Mouse (Mus musculus) heart, embryonic 10.5 days (tissue): ENCODE data around the gene Kank1. TPM values are rescaled to one million over a fixed set of nuclear protein-coding genes. Genes with fewer than 3 reads are reported as not detected.

ENCODE experiments used
- DNase-seq: peaks from one replicate; pipeline ENCODE4 v3.0.0-alpha.2; 2017; ENCODE audit warnings: low spot score
- H3K27ac ChIP-seq: fragments of 300-500 bp; sonication (generic); 2 replicates; pipeline ENCODE4 v1.5.1; 2016; ENCODE audit warnings: mild to moderate bottlenecking
- H3K27me3 ChIP-seq: fragments of 300-500 bp; sonication (generic); 2 replicates; pipeline ENCODE4 v1.6.1; 2016; ENCODE audit warnings: mild to moderate bottlenecking; ENCODE audit not compliant: poor library complexity, insufficient read depth, severe bottlenecking
- H3K36me3 ChIP-seq: fragments of 300-500 bp; sonication (generic); 2 replicates; pipeline ENCODE4 v1.6.1; 2016; ENCODE audit warnings: mild to moderate bottlenecking, moderate library complexity
- H3K4me1 ChIP-seq: fragments of 300-500 bp; sonication (generic); 2 replicates; pipeline ENCODE4 v1.6.1; 2016; ENCODE audit warnings: mild to moderate bottlenecking
- H3K4me3 ChIP-seq: fragments of 300-500 bp; sonication (generic); 2 replicates; pipeline ENCODE4 v1.5.1; 2016; ENCODE audit warnings: mild to moderate bottlenecking, moderate library complexity
- H3K9me3 ChIP-seq: fragments of 300-500 bp; sonication (generic); 2 replicates; pipeline ENCODE4 v1.6.1; 2016; ENCODE audit warnings: mild to moderate bottlenecking, moderate library complexity
- WGBS: fragments of 180-500 bp; shearing (Covaris S2); methylation state at CpG from one replicate; pipeline ENCODE4 v1.1.7; 2016; 5-methylcytosine and 5-hydroxymethylcytosine counted together
- polyA plus RNA-seq: library from polyadenylated mRNA; unstranded; fragments of >200 nt; fragmentation: Nextera tagmentation; extraction: Ambion mirVana; gene quantifications from 2 replicates; pipeline ENCODE4 v1.2.1, GENCODE M21; 2016

The Kank1 gene
- polyA plus RNA-seq, 1 experiment from 2014 or later: 49.2 TPM

DNA sequence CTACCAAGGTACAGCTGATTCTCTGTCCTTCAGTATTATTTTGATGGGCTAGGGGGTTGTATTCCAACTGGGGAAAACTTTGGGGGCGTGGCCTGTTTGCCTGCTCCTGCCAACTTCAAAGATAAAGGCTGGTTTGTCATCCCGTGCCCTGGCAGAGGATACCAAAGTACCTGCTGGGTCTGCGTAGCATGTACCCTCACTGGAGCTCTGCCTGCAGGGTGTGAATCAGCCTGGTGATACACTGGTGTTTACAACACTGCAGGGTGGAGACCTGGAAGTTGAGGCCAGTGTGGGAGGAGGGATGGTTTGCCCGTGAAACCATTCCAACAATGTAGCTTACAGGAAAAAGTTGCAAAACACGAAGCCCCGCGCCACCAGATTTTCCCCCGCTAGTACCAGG is 149.2 kb downstream of the Kank1 start:
- Histone ChIP-seq H3K36me3 (peaks cover 8% of the 10 kb centered on the region; the same call in 1 of the 2 replicates), H3K27ac (peak overlapping the region; percentile 81), H3K9me3 (no peaks in the 10 kb centered on the region), H3K4me1 (peaks cover 79% of the 10 kb centered on the region), H3K4me3 (no peak overlapping the region), H3K27me3 (no peaks in the 10 kb centered on the region)
- DNase-seq: no peak
- 42% methylated on average over 8 of the region's 8 CpGs for WGBS

- no peak overlapping the region for H3K4me3 ChIP-seq
- DNase-seq: no peak
- 58% methylated on average over 16 of the region's 16 CpGs for WGBS
- H3K27ac ChIP-seq: peak overlapping the region; percentile 81; the same call in 1 of the 2 replicates
- no peaks in the 10 kb centered on the region for H3K9me3 ChIP-seq
- H3K4me1 ChIP-seq: peaks cover 71% of the 10 kb centered on the region
- peaks cover 6% of the 10 kb centered on the region; the same call in 1 of the 2 replicates for H3K36me3 ChIP-seq
- H3K27me3 ChIP-seq: no peaks in the 10 kb centered on the region
These were observed 150.1 kb downstream of the Kank1 start for GRCm38 (mm10) chr19:25386679-25387470.

- Histone ChIP-seq H3K4me1 (peaks cover 63% of the 10 kb centered on the region), H3K27ac (peak overlapping the region; percentile 81; the same call in 1 of the 2 replicates), H3K27me3 (no peaks in the 10 kb centered on the region), H3K4me3 (no peak overlapping the region), H3K36me3 (peaks cover 6% of the 10 kb centered on the region; the same call in 1 of the 2 replicates), H3K9me3 (no peaks in the 10 kb centered on the region)
- 86% methylated on average over 18 of the region's 18 CpGs for WGBS
- no peak for DNase-seq
These were observed 151.1 kb downstream of the Kank1 start for GRCm38 (mm10) chr19:25387902-25388301.

DNA sequence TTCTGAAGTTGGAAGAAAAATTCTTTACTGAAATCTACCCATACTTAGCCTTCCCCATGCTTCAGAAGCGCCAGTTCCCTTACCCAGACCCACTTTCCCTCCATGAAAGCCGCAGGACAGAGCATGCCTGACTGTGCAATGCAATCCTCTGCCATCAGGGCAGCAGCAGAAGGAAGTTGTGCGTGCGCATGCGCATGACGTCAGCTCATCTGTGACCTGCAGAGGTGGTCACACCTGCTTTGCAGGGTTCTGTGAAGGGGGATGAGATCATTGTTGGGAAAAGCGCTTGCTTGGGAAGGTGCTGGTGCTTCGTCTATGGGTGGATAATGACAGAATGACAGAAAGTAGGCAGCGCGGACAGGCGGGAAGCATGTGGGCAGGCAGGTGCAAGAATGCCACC is 155.4 kb downstream of the Kank1 start:
- H3K27ac ChIP-seq: no peak overlapping the region
- H3K4me1 ChIP-seq: peaks cover 38% of the 10 kb centered on the region
- H3K36me3 ChIP-seq: peaks cover 6% of the 10 kb centered on the region; the same call in 1 of the 2 replicates
- H3K27me3 ChIP-seq: no peaks in the 10 kb centered on the region
- no peak overlapping the region for H3K4me3 ChIP-seq
- no peak for DNase-seq
- 87% methylated on average over 11 of the region's 11 CpGs for WGBS
- H3K9me3 ChIP-seq: no peaks in the 10 kb centered on the region

DNA sequence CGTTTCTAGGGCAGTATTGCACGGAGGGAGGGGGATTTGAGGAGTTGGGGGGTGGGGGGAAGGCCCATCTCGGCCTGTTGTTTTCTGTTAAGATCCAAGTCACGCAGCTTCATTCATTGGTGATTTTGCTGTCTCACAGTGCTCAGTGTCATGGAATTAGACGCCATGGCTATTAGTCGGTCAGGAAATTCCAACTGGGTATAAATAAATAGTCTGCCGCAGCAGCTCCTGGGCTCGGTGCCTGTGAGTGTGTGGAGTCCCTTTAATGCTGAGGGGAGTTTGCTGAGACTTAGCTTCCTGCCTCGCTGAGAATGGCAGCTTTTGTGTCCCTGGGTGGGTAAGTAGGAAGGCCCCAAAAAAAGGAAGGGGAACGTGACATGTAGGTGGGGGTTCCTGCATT is 158.3 kb downstream of the Kank1 start:
- peak overlapping the region; percentile 3 for H3K4me3 ChIP-seq
- peak overlapping the region; percentile 78 for H3K27ac ChIP-seq
- H3K4me1 ChIP-seq: peaks cover 35% of the 10 kb centered on the region
- WGBS: 33% methylated on average over 10 of the region's 10 CpGs
- DNase-seq: no peak
- H3K36me3 ChIP-seq: no peaks in the 10 kb centered on the region
- H3K27me3 ChIP-seq: no peaks in the 10 kb centered on the region
- no peaks in the 10 kb centered on the region for H3K9me3 ChIP-seq

- DNase-seq: no peak
- no peak overlapping the region for H3K4me3 ChIP-seq
- no peaks in the 10 kb centered on the region for H3K27me3 ChIP-seq
- no peaks in the 10 kb centered on the region for H3K9me3 ChIP-seq
- 95% methylated on average over 6 of the region's 6 CpGs for WGBS
- H3K27ac ChIP-seq: peak overlapping the region; percentile 10; the same call in 1 of the 2 replicates
- H3K4me1 ChIP-seq: peaks cover 51% of the 10 kb centered on the region
- no peaks in the 10 kb centered on the region for H3K36me3 ChIP-seq
These were observed 160.0 kb downstream of the Kank1 start for GRCm38 (mm10) chr19:25396709-25397266.

- Histone ChIP-seq H3K36me3 (no peaks in the 10 kb centered on the region), H3K27me3 (no peaks in the 10 kb centered on the region), H3K4me1 (peaks cover 53% of the 10 kb centered on the region), H3K4me3 (peak overlapping the region; percentile 27), H3K27ac (peak overlapping the region; percentile 86), H3K9me3 (no peaks in the 10 kb centered on the region)
- no peak for DNase-seq
- WGBS: 18% methylated on average over 9 of the region's 9 CpGs
These were observed 162.9 kb downstream of the Kank1 start for GRCm38 (mm10) chr19:25399511-25400211.

- Histone ChIP-seq H3K27ac (peak overlapping the region; percentile 86), H3K27me3 (no peaks in the 10 kb centered on the region), H3K36me3 (no peaks in the 10 kb centered on the region), H3K9me3 (no peaks in the 10 kb centered on the region), H3K4me3 (no peak overlapping the region; the same call in 1 of the 2 replicates), H3K4me1 (peaks cover 47% of the 10 kb centered on the region)
- 38% methylated on average over 13 of the region's 13 CpGs for WGBS
- no peak for DNase-seq
These were observed 163.6 kb downstream of the Kank1 start for GRCm38 (mm10) chr19:25400212-25400913.

DNA sequence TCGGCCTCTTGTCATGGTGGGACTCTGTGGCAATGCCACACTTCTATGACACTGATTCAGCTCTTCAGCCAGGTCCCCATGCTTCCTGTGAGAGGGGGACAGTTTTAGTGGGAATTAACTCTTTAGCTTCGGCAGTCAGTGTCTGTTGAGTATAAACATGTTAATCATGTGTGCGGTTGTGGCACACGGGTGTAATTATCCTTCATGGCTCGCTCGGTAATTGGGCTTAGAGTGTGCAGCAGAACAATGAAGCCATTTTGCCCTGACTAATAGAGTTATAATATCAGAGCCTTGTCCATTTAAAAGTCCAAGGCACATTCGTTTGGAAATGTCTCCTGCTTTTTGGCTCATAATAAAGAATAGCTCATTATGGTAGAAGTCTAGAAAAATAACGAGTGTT is 164.7 kb downstream of the Kank1 start:
- no peak for DNase-seq
- WGBS: 78% methylated on average over 8 of the region's 8 CpGs
- no peaks in the 10 kb centered on the region for H3K9me3 ChIP-seq
- peaks cover 56% of the 10 kb centered on the region for H3K4me1 ChIP-seq
- no peak overlapping the region for H3K4me3 ChIP-seq
- peak overlapping the region; percentile 86 for H3K27ac ChIP-seq
- no peaks in the 10 kb centered on the region for H3K27me3 ChIP-seq
- no peaks in the 10 kb centered on the region for H3K36me3 ChIP-seq

- H3K27ac ChIP-seq: no peak overlapping the region
- peaks cover 4% of the 10 kb centered on the region for H3K36me3 ChIP-seq
- no peaks in the 10 kb centered on the region for H3K27me3 ChIP-seq
- no peaks in the 10 kb centered on the region for H3K9me3 ChIP-seq
- H3K4me3 ChIP-seq: no peak overlapping the region
- H3K4me1 ChIP-seq: peaks cover 67% of the 10 kb centered on the region
- 65% methylated on average over 4 of the region's 4 CpGs for WGBS
- DNase-seq: no peak
These were observed 167.4 kb downstream of the Kank1 start for GRCm38 (mm10) chr19:25404163-25404562.

GRCm38 (mm10) chr19:25405987-25406386 is 169.2 kb downstream of the Kank1 start:
- H3K4me1 ChIP-seq: peaks cover 59% of the 10 kb centered on the region

GRCm38 (mm10) chr19:25406481-25407184 is 169.9 kb downstream of the Kank1 start:
- H3K27ac ChIP-seq: peak overlapping the region; percentile 93
- no peaks in the 10 kb centered on the region for H3K27me3 ChIP-seq
- peak overlapping the region; percentile 67 for H3K4me3 ChIP-seq
- H3K9me3 ChIP-seq: no peaks in the 10 kb centered on the region
- WGBS: under 1% methylated on average over 27 of the region's 28 CpGs
- DNase-seq: peak; percentile 94
- peaks cover 29% of the 10 kb centered on the region for H3K36me3 ChIP-seq
- peaks cover 59% of the 10 kb centered on the region for H3K4me1 ChIP-seq

More at GRCm38 (mm10) chr19:25405987-25406386, 169.2 kb downstream of the Kank1 start:
- DNase-seq: no peak
- WGBS: 31% methylated on average over 6 of the region's 6 CpGs
- H3K9me3 ChIP-seq: no peaks in the 10 kb centered on the region
- H3K4me3 ChIP-seq: peak overlapping the region; percentile 67
- no peaks in the 10 kb centered on the region for H3K27me3 ChIP-seq
- peak overlapping the region; percentile 93 for H3K27ac ChIP-seq
- H3K36me3 ChIP-seq: peaks cover 23% of the 10 kb centered on the region
